ENCODE assay signal across 24 mouse cellular contexts in the genomic region with DNA sequence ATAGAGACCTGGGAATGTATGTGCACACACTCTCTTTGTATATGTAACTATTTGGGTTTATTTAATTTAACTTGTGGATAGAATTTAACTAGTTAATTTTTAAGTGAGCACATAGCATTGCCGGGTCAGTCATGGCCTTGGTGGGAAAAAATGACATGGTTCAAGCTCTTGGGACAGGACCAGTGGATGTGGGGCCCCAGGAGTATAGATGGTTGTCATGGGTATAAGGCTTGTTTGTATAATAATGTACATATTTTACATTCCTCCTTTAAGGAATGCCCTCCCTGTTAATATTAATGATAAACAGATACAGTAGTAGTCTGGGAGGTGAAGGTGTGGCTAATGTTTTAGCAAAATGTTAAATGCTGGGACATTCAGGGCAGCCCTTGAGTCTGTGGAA.
A peak's percentile ranks its signal among the peaks of the same experiment; 100 is the strongest.
DNase-seq lines count a peak whose midpoint lies in the region; ATAC-seq and TF ChIP-seq lines count a peak whose summit lies in the region.
"Had no signal": no experiment of that assay in that cellular context is flagged by ENCODE, and none has a peak within 500 bp of the region (broad histone marks: within the 10 kb centered on the region; RNA-seq: fewer than 3 reads in every experiment).

No protein-coding gene starts in this region.

- TF ChIP-seq CTCF in kidney, adult 2 months (conservative IDR thresholded peaks at IDR 0.05; ENCODE audit: insufficient read depth, insufficient read length, low read depth, low read length) = no peak

- H3K4me3 ChIP-seq in kidney, embryonic 15.5 days (replicated peaks) = no peak overlapping the region
- H3K4me3 ChIP-seq in kidney, embryonic 14.5 days (ENCODE audit: low read length) = no peak overlapping the region
- no peak overlapping the region for H3K4me3 ChIP-seq in kidney, embryonic 16.5 days (ENCODE audit: low read length)
- no peak overlapping the region for H3K4me3 ChIP-seq in kidney, adult 2 months (ENCODE audit: insufficient read depth, low read depth, low read length)

- H3K4me1 ChIP-seq in kidney, embryonic 15.5 days = no peaks in the 10 kb centered on the region
- H3K4me1 ChIP-seq in kidney, embryonic 14.5 days (ENCODE audit: control insufficient read depth, insufficient read depth, low read length) = no peaks in the 10 kb centered on the region
- H3K4me1 ChIP-seq in kidney, embryonic 16.5 days (ENCODE audit: insufficient read depth, low read length) = no peaks in the 10 kb centered on the region
- H3K4me1 ChIP-seq in kidney, adult 2 months (ENCODE audit: control insufficient read depth, insufficient read depth, low read length) = no peaks in the 10 kb centered on the region

- no peak overlapping the region for H3K27ac ChIP-seq in kidney, embryonic 15.5 days
- no peak overlapping the region for H3K27ac ChIP-seq in kidney, embryonic 14.5 days (ENCODE audit: low read depth, low read length)
- H3K27ac ChIP-seq in kidney, embryonic 16.5 days (ENCODE audit: low read length) = no peak overlapping the region
- no peak overlapping the region for H3K27ac ChIP-seq in kidney, adult 2 months (ENCODE audit: insufficient read depth, low read depth, low read length)

- 63% methylated on average over 1 of the region's 1 CpGs for WGBS in kidney, embryonic 15.5 days
- WGBS in kidney, embryonic 14.5 days = 67% methylated on average over 1 of the region's 1 CpGs
- 58% methylated on average over 1 of the region's 1 CpGs for WGBS in kidney, embryonic 16.5 days
- 31% methylated on average over 1 of the region's 1 CpGs for WGBS in kidney, adult 2 months

- H3K9ac ChIP-seq in kidney, embryonic 15.5 days = no peak overlapping the region
- H3K9ac ChIP-seq in kidney, embryonic 14.5 days (ENCODE audit: low read depth, low read length) = no peak overlapping the region
- H3K9ac ChIP-seq in kidney, embryonic 16.5 days (replicated peaks; ENCODE audit: low read length) = no peak overlapping the region

- peak; percentile 83 for ATAC-seq in kidney, embryonic 15.5 days (replicated peaks; ENCODE audit: low FRiP score)
- no peak for ATAC-seq in kidney, embryonic 14.5 days (ENCODE audit: low FRiP score, low TSS enrichment)
- peak; percentile 86 for ATAC-seq in kidney, embryonic 16.5 days (ENCODE audit: low FRiP score, low TSS enrichment)
- ATAC-seq: activated CD4-positive, CD25-positive, alpha-beta regulatory T cell, adult 4 months; CD4-positive, CD25-positive, alpha-beta regulatory T cell, adult 4 months; Patski had no signal

- DNase-seq in kidney, adult 2 months = no peak
- DNase-seq in R1 (ENCODE audit: low read depth, low spot score) = peak; percentile 2
- peak; percentile 3 for DNase-seq in yolk sac, embryonic 10.5 days (ENCODE audit: low spot score)
- DNase-seq in c-Kit-positive CD71-positive TER-119-positive erythroid progenitor cells, embryonic 14.5 days (ENCODE audit: low spot score) = no peak
- DNase-seq in thymus, postnatal 25 days = no peak
- DNase-seq: adrenal gland, adult 2 months; adrenal gland, adult 8-10 months; adrenal gland, postnatal 10 days; adrenal gland, postnatal 14 days; adrenal gland, postnatal 25 days; adrenal gland, postnatal 36 days; B cell, adult 2 months; cerebellum, adult 11 months; cerebellum, adult 11-12 months; cerebellum, adult 18-20 months; cerebellum, adult 2 months had no signal

- no peak overlapping the region for H3K4me2 ChIP-seq in kidney, embryonic 15.5 days
- H3K4me2 ChIP-seq in kidney, embryonic 14.5 days (replicated peaks; ENCODE audit: low read depth, low read length) = no peak overlapping the region
- H3K4me2 ChIP-seq in kidney, embryonic 16.5 days (replicated peaks; ENCODE audit: low read depth, low read length) = no peak overlapping the region

- H3K27me3 ChIP-seq in kidney, embryonic 15.5 days = no peaks in the 10 kb centered on the region
- H3K27me3 ChIP-seq in kidney, embryonic 14.5 days (ENCODE audit: control insufficient read depth, insufficient read depth, low read length) = no peaks in the 10 kb centered on the region
- H3K27me3 ChIP-seq in kidney, embryonic 16.5 days (ENCODE audit: insufficient read depth, low read length) = no peaks in the 10 kb centered on the region
- no peaks in the 10 kb centered on the region for H3K27me3 ChIP-seq in kidney, adult 2 months (replicated peaks; ENCODE audit: control insufficient read depth, insufficient read depth, low read length)
- H3K27me3 ChIP-seq: CH12.LX, Patski had no signal

- H3K36me3 ChIP-seq in kidney, embryonic 15.5 days = no peaks in the 10 kb centered on the region
- no peaks in the 10 kb centered on the region for H3K36me3 ChIP-seq in kidney, embryonic 14.5 days (ENCODE audit: control insufficient read depth, insufficient read depth, low read length)
- H3K36me3 ChIP-seq in kidney, embryonic 16.5 days (ENCODE audit: insufficient read depth, low read length) = no peaks in the 10 kb centered on the region
- no peaks in the 10 kb centered on the region for H3K36me3 ChIP-seq in kidney, adult 2 months (ENCODE audit: control insufficient read depth, insufficient read depth, low read length)
- H3K36me3 ChIP-seq: G1E had no signal

- H3K9me3 ChIP-seq in kidney, embryonic 15.5 days (replicated peaks) = no peaks in the 10 kb centered on the region
- H3K9me3 ChIP-seq in kidney, embryonic 14.5 days (ENCODE audit: control insufficient read depth, low read length) = no peaks in the 10 kb centered on the region
- H3K9me3 ChIP-seq in kidney, embryonic 16.5 days (ENCODE audit: low read length) = no peaks in the 10 kb centered on the region
- H3K9me3 ChIP-seq: G1E had no signal

- no peak for TF ChIP-seq POLR2A in kidney, adult 2 months (IDR thresholded peaks at IDR 0.05; ENCODE audit: low read depth, low read length)

Comparison
In these comparisons a context has a peak if more than half of its experiments do, and no peak if none do; other contexts are left out.
1. DNase-seq: peak in R1 (single experiment) and yolk sac, embryonic 10.5 days (single experiment); none in kidney, adult 2 months (single experiment), c-Kit-positive CD71-positive TER-119-positive erythroid progenitor cells, embryonic 14.5 days (single experiment) and thymus, postnatal 25 days (single experiment).